Mouse (Mus musculus) gastrocnemius, adult 2 months (tissue): Measurements from ENCODE around the gene Calhm3. TPM values are rescaled to one million over a fixed set of nuclear protein-coding genes. Genes with fewer than 3 reads are reported as not detected.

Source experiments
- DNase-seq: peaks from one replicate; pipeline ENCODE4 v3.0.0; 2022
- H3K27ac ChIP-seq: fragments of 200-600 bp; 2 replicates; pipeline ENCODE4 v1.8.1; 2022; ENCODE audit warnings: mild to moderate bottlenecking
- H3K4me3 ChIP-seq: fragments of 200-600 bp; 2 replicates; pipeline ENCODE4 v1.8.1; 2022; ENCODE audit warnings: mild to moderate bottlenecking, moderate library complexity
- CTCF ChIP-seq: fragments of 200-600 bp; IDR thresholded peaks from 2 replicates; pipeline ENCODE4 v1.8.1; 2022; ENCODE audit warnings: antibody characterized with exemption, mild to moderate bottlenecking, moderate library complexity
- intact Hi-C: fragments of 180-260 bp; cut with DNase I; formaldehyde crosslinking; loops from one replicate; pipeline ENCODE4 v1.15.1; 2025
- long read RNA-seq, 2 experiments: library from polyadenylated mRNA; stranded (forward); transcript quantifications; one replicate each; pipeline ENCODE4 v2.0.0; 2021
- total RNA-seq, 2 experiments: library from RNA; stranded (reverse); gene quantifications; 2 replicates each; pipeline ENCODE4 v1.2.3; 2021

Gene Calhm3
- not detected for total RNA-seq
- long read RNA-seq, experiment 1 = 0 reads
- long read RNA-seq, experiment 2 = 0 reads

DNA sequence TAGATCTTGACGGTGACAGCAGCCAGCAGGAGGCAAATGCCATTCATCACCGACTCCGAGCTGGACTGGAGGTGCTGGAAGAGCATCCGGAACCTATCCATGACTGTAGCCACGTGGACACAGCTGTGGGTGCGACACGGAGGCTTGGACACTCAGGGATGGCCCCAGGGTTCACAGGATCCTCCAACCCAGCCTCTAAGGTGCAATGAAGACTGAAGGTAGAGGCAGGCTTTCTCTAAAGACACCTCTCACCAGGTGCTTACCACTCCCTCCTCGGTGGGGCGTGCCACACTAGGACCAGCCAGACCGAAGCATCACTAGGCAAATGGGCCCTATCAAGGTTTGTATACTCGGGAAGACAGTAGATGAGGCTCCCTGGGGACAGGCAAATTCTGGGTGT lies at the start of gene Calhm3:
Calhm3 (minus strand) TSS at position 101 of the 400 bp plus-strand sequence.
- no peak within 1 kb of the TSS for H3K4me3 ChIP-seq
- no peak within 1 kb of the TSS for H3K27ac ChIP-seq
- no peak for TF ChIP-seq CTCF
- intact Hi-C loops = no loop called here
- DNase-seq = no peak

DNA sequence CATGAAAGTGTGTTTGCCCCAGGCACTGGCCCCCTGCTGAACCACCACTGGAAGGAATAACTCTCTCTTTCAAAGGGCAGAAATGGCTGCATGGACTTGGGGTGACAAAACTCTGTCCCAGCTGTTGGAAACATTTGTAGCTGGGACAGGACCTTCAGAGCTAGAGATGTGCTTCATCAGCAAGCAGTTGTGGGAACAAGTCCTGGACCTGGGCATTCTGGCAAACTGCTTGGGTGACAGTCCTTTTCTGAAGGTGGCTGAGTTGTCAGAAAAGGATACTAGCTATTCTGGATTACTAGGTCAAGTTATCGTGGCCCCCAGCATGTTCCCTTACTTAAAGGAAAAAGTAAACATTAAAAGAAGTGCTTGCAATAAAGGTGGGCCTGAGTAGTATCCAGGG lies 48.6 kb upstream of the Calhm3 start:
- no peak for TF ChIP-seq CTCF
- intact Hi-C loops = no loop called here
- peak overlapping the region; percentile 48 for H3K27ac ChIP-seq
- DNase-seq = peak; percentile 63
- H3K4me3 ChIP-seq = no peak overlapping the region

DNA sequence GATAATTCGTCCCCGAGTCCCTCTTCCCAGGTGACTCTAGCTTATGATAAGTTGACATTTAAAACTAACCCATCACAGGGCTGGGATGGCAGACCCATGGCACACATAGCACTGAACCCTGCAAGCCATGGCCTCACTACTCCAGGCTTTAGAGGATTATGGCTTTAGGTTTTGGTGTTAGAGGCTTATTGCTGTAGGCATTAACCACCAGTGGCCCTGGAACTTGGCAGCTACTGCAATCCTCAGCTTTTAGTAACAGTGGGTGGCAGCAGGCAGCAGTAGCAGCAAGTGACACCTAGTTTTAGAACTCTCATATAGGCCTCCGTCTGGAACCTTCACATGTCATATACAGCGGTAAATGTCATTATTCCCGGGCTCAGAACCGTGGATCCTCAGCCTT lies 47.1 kb upstream of the Calhm3 start:
- intact Hi-C loops = no loop called here
- no peak overlapping the region for H3K4me3 ChIP-seq
- TF ChIP-seq CTCF = no peak
- H3K27ac ChIP-seq = no peak overlapping the region
- DNase-seq = no peak

DNA sequence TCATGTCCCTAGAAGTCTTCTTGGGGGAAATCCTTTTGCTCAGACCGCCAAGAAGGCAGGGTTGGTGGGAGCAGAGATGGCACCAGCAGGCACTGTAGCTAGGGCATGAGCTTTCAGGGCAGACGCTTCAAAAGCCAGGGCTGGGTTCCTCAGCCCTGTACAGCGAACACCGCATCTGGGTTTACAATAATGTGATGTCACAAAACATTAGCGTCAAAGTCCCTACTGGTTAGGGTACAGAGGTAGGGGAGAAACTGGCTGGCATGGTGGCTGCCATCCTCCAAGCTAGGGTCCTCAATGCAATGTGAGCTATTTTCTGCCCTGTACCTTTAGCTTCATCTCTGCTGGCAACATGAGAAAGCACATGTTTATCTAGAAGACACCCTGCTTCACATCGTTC lies 45.5 kb upstream of the Calhm3 start:
- H3K27ac ChIP-seq = no peak overlapping the region
- intact Hi-C loops = no loop called here
- TF ChIP-seq CTCF = no peak
- DNase-seq = no peak
- no peak overlapping the region for H3K4me3 ChIP-seq

DNA sequence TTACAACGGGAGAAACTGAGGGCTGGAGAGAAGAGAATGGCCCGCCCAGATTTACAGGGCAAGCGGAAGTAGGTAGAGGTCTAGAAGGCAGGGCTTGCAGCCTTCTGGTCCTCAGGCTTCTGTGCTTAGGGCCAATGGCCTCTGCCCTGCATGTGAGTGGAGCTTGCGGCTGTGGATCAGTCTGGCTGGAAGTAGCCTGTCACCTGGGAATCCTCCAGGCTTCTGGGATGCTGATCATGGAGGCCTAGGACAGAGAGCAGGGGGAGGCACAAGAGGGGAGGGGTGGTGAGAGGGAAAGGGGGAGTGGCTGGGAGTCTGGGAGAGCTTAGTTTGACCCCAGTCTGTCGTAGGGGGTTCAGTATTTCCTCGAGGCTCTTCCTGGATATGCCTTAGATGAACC lies 44.9 kb upstream of the Calhm3 start:
- no peak for DNase-seq
- intact Hi-C loops = no loop called here
- no peak overlapping the region for H3K27ac ChIP-seq

DNA sequence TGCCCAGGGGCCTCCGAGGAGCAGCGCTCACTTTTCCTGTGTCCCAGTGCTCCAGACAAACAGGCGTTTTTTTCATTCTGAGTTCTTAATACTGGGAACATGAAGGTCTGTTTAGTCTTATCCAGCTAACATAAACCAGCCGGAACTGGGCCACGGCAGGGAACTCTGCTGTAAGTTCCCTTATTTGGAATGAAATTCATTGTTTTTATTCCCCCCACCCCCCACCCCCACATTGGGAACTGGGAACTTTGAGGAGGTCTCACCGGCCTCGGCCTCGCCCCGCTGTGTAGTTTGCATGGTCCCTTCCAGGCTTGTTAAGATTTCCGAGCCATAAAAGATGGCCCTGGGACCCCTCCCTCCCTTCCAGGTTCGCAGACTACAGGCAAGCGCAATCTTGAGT lies 44.4 kb upstream of the Calhm3 start:
- no peak for DNase-seq
- intact Hi-C loops = no loop called here
- no peak for TF ChIP-seq CTCF
- no peak overlapping the region for H3K27ac ChIP-seq
- no peak overlapping the region for H3K4me3 ChIP-seq

More for the DNA sequence above, 44.9 kb upstream of the Calhm3 start:
- no peak overlapping the region for H3K4me3 ChIP-seq
- TF ChIP-seq CTCF = no peak

DNA sequence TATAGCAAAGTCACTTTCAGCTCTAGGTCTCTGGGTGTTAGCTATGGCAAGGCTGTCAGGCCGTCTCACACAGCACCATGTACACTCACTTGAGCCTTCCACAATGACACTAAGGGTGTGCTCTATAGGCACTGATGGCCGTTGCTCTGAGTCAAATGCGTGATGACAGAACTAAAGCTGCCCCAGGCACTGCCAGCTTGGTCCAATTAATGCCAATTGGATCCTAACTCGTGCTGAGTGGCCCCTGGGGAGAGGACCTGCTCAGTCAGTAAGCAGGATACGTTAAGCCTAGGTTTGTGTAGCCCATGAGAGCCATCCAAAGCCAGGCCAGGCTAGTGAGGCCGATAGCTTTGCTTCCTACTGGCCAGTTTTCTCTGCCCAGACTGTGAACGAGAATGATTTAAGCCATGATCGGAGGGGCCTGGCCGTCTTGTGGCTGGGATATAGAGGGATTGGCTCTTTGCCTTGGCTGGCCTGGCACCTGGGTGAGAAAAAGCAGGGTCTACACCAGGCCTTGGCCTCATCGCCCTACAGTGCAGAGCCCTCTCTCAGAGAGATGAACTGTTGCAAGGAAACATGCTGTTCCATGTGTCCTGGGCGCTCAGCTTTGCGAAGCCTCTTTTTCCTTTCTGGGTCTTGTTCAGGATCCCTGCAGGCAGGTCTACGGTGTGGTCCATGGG lies 41.2 kb upstream of the Calhm3 start:
- intact Hi-C loops = no loop called here
- H3K4me3 ChIP-seq = no peak overlapping the region
- TF ChIP-seq CTCF = no peak
- no peak overlapping the region for H3K27ac ChIP-seq
- DNase-seq = no peak

- Histone ChIP-seq H3K4me3 (no peak overlapping the region), H3K27ac (no peak overlapping the region)
- intact Hi-C loops = no loop called here
- no peak for TF ChIP-seq CTCF
- DNase-seq = no peak
These were observed 34.6 kb upstream of the Calhm3 start for GRCm38 (mm10) chr19:47192158-47192557.

DNA sequence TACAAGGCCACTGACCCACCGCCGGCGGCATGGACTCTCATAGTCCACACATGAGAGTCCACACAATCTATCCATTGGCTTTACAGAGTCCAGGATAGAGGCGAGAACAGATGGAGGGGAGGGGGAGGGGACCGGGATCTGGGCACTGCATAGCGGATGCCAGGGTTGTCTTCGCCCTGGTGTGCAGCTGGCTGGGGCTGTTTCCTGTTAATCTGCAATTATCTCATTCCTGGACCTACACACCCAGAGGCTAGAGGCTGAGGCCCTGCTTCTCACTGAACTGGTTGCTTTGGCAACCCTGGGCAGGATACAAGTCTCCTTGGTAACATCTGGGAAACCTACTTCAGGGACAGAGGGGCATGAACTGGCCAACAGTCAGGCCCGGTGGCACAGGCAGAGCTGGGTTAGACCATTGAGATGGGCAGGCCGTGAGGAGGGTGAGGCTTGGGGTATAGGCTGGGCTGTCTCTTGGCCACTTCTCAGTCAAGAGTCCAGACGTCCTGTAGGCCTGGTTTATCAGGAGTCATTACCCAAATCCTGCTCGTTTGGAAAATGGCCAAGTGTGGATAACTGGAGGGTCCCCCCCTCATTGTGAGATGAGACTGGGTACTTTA lies 31.1 kb upstream of the Calhm3 start:
- TF ChIP-seq CTCF = no peak
- H3K27ac ChIP-seq = no peak overlapping the region
- DNase-seq = no peak
- intact Hi-C loops = no loop called here
- no peak overlapping the region for H3K4me3 ChIP-seq

GRCm38 (mm10) chr19:47186514-47187275 lies 29.1 kb upstream of the Calhm3 start:
- no peak overlapping the region for H3K4me3 ChIP-seq
- DNase-seq = no peak
- no peak overlapping the region for H3K27ac ChIP-seq
- TF ChIP-seq CTCF = no peak
- intact Hi-C loops = no loop called here

DNA sequence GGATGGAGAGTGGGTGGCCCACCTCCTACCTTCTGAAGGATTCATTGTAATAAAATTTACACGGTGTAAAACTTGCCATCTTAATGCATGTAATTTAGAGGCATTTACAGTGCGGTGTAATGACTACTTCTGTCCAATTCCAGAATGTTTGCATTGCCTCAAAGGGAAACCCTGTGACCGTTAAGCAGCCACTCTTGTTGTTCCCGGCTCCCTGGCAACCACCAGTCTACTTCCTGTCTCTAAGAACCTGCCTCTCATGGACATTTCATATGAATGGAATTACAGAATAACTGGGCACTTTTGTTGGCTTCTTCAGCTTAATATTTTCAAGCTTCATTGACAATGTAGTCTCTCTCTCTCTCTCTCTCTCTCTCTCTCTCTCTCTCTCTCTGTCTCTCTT lies 27.2 kb upstream of the Calhm3 start:
- no peak for TF ChIP-seq CTCF
- no peak for DNase-seq
- intact Hi-C loops = no loop called here
- Histone ChIP-seq H3K4me3 (no peak overlapping the region), H3K27ac (no peak overlapping the region)

DNA sequence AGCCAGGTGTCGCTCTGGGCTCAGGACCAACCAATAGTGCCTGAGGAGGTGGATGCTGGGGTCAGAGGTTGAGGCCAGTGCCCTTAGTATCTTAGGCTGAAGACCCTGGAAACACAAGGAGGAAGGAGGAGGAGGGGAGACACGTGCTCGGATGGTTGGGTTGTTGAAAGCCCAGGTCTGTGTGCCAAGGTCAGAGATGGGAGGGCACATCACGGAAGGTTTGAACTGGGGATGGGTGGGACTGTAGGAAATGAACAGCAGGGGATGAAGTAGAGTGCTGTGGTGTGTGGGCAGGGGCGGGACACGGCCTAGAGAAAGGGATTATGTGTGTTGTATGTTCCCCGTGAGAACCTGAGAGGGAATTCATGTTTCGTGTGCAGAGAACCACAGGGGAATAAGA lies 26.7 kb upstream of the Calhm3 start:
- Histone ChIP-seq H3K4me3 (no peak overlapping the region), H3K27ac (no peak overlapping the region)
- no peak for TF ChIP-seq CTCF
- no peak for DNase-seq
- intact Hi-C loops = no loop called here

GRCm38 (mm10) chr19:47180011-47180410 lies 22.4 kb upstream of the Calhm3 start:
- Histone ChIP-seq H3K4me3 (no peak overlapping the region), H3K27ac (no peak overlapping the region)
- no peak for DNase-seq
- TF ChIP-seq CTCF = no peak
- intact Hi-C loops = no loop called here
